Mouse (Mus musculus): ENCODE results near the gene Ubap2. TPM values are rescaled to one million over a fixed set of nuclear protein-coding genes. Genes with fewer than 3 reads are reported as not detected.

Gene Ubap2
- total and polyA plus RNA-seq, 3 experiments = 22.7 to 170 (median 127) TPM

GRCm38 (mm10) chr4:41313722-41314121 is 38.8 kb upstream of the Ubap2 start:
- peaks cover 18% of the 10 kb centered on the region for H3K79me2 ChIP-seq (ENCODE audit: control insufficient read depth, insufficient read depth, low read length, poor library complexity)
- H3K27me3 ChIP-seq (ENCODE audit: control insufficient read depth in 1 of 2, insufficient read depth in 2 of 2, low read length in 2 of 2) = no peaks in the 10 kb centered on the region
- peak overlapping the region; percentile 87 for H3K9ac ChIP-seq (ENCODE audit: control insufficient read depth, low read depth, low read length, poor library complexity, severe bottlenecking)
- DNase-seq (ENCODE audit: low read depth, low spot score) = no peak
- peaks cover 8 to 34% of the 10 kb centered on the region in 2 experiments for H3K36me3 ChIP-seq (ENCODE audit: control insufficient read depth in 1 of 2, insufficient read depth in 2 of 2, low read length in 2 of 2)
- H3K9me3 ChIP-seq (replicated peaks; ENCODE audit: insufficient read depth, low read length) = no peaks in the 10 kb centered on the region
- TF ChIP-seq ZC3H11A (IDR thresholded peaks at IDR 0.05; ENCODE audit: low read depth, low read length) (no peak), USF2 (IDR thresholded peaks at IDR 0.05; ENCODE audit: borderline replicate concordance in 1 of 2, insufficient read depth in 1 of 2, low read depth in 1 of 2, low read length in 2 of 2) (no peak), USF1 (IDR thresholded peaks at IDR 0.05; ENCODE audit: low read depth, low read length) (no peak), MEF2A (IDR thresholded peaks at IDR 0.05; ENCODE audit: extremely low read depth, insufficient replicate concordance, low read depth, low read length, poor library complexity, severe bottlenecking) (no peak), GABPA (IDR thresholded peaks at IDR 0.05; ENCODE audit: low read depth, low read length) (no peak), MYB (IDR thresholded peaks at IDR 0.05; ENCODE audit: low read depth, low read length) (no peak), ETS1 (IDR thresholded peaks at IDR 0.05; ENCODE audit: low read depth, low read length) (no peak), ELF1 (IDR thresholded peaks at IDR 0.05; ENCODE audit: low read depth, low read length) (no peak), ZNF384 (IDR thresholded peaks at IDR 0.05; ENCODE audit: low read depth, low read length) (no peak), GATA1 (IDR thresholded peaks at IDR 0.05; ENCODE audit: low read depth, low read length) (no peak; the same call in 1 of the 2 replicates), CHD2 (IDR thresholded peaks at IDR 0.05; ENCODE audit: low read length) (no peak), UBTF (IDR thresholded peaks at IDR 0.05; ENCODE audit: borderline replicate concordance, insufficient read depth, low read depth, low read length) (no peak), ZMIZ1 (IDR thresholded peaks at IDR 0.05; ENCODE audit: low read depth, low read length) (no peak), KAT2A (conservative IDR thresholded peaks at IDR 0.05; ENCODE audit: low read depth, low read length) (no peak), HCFC1 (IDR thresholded peaks at IDR 0.05; ENCODE audit: low read depth, low read length) (no peak), SMC3 (IDR thresholded peaks at IDR 0.05; ENCODE audit: low read depth, low read length) (no peak)
- H3K27ac ChIP-seq (ENCODE audit: control insufficient read depth, low read depth, low read length) = peak overlapping the region; percentile 40; the same call in 1 of the 2 replicates
- peak overlapping the region; percentile 81 to 87 for H3K4me3 ChIP-seq (ENCODE audit: control insufficient read depth in 1 of 2, insufficient read depth in 1 of 2, low read depth in 2 of 2, low read length in 2 of 2)
- peaks cover 7 to 26% of the 10 kb centered on the region in 2 experiments for H3K4me1 ChIP-seq (ENCODE audit: control insufficient read depth in 1 of 2, insufficient read depth in 2 of 2, low read length in 2 of 2)

- peaks cover 11 to 34% of the 10 kb centered on the region in 2 experiments for H3K36me3 ChIP-seq (ENCODE audit: control insufficient read depth in 1 of 2, insufficient read depth in 2 of 2, low read length in 2 of 2)
- H3K9ac ChIP-seq (ENCODE audit: control insufficient read depth, low read depth, low read length, poor library complexity, severe bottlenecking) = no peak overlapping the region
- peak; percentile 73 for DNase-seq (ENCODE audit: low read depth, low spot score)
- no peaks in the 10 kb centered on the region for H3K9me3 ChIP-seq (replicated peaks; ENCODE audit: insufficient read depth, low read length)
- H3K4me1 ChIP-seq (ENCODE audit: control insufficient read depth in 1 of 2, insufficient read depth in 2 of 2, low read length in 2 of 2) = peaks cover 7 to 26% of the 10 kb centered on the region in 2 experiments
- H3K27ac ChIP-seq (ENCODE audit: control insufficient read depth, low read depth, low read length) = peak overlapping the region; percentile 36
- no peak for TF ChIP-seq NELFE (IDR thresholded peaks at IDR 0.05; ENCODE audit: low read depth, low read length)
- TF ChIP-seq UBTF (IDR thresholded peaks at IDR 0.05; ENCODE audit: borderline replicate concordance, insufficient read depth, low read depth, low read length) = no peak
- TF ChIP-seq EP300 (IDR thresholded peaks at IDR 0.05; ENCODE audit: low read depth in 1 of 2, low read length in 2 of 2) = peak in 1 of 2 experiments; percentile 51; a peak in 2 of 4 replicates
- no peak for TF ChIP-seq ZC3H11A (IDR thresholded peaks at IDR 0.05; ENCODE audit: low read depth, low read length)
- TF ChIP-seq NRF1 (IDR thresholded peaks at IDR 0.05; ENCODE audit: insufficient read depth, low read depth, low read length, poor library complexity, severe bottlenecking) = no peak
- no peak for TF ChIP-seq POLR2AphosphoS2 (IDR thresholded peaks at IDR 0.05; ENCODE audit: low read length)
- peak; percentile 73 for TF ChIP-seq ZNF384 (IDR thresholded peaks at IDR 0.05; ENCODE audit: low read depth, low read length)
- no peak for TF ChIP-seq TBP (IDR thresholded peaks at IDR 0.05; ENCODE audit: low read depth, low read length)
- TF ChIP-seq ETS1 (IDR thresholded peaks at IDR 0.05; ENCODE audit: low read depth, low read length) = peak; percentile 45; the same call in 1 of the 2 replicates
- TF ChIP-seq TCF12 (IDR thresholded peaks at IDR 0.05; ENCODE audit: low read depth, low read length) = no peak
- no peak for TF ChIP-seq RCOR1 (IDR thresholded peaks at IDR 0.05; ENCODE audit: low read depth, low read length)
- TF ChIP-seq MAZ (IDR thresholded peaks at IDR 0.05; ENCODE audit: low read depth, low read length) = no peak
- TF ChIP-seq KAT2A (conservative IDR thresholded peaks at IDR 0.05; ENCODE audit: low read depth, low read length) = no peak
- no peak for TF ChIP-seq MAFK (IDR thresholded peaks at IDR 0.05; ENCODE audit: borderline replicate concordance, low read depth, low read length)
- TF ChIP-seq USF2 (IDR thresholded peaks at IDR 0.05; ENCODE audit: borderline replicate concordance in 1 of 2, insufficient read depth in 1 of 2, low read depth in 1 of 2, low read length in 2 of 2) = no peak
- H3K27me3 ChIP-seq (ENCODE audit: control insufficient read depth in 1 of 2, insufficient read depth in 2 of 2, low read length in 2 of 2) = no peaks in the 10 kb centered on the region
- peaks cover 20% of the 10 kb centered on the region for H3K79me2 ChIP-seq (ENCODE audit: control insufficient read depth, insufficient read depth, low read length, poor library complexity)
- no peak overlapping the region for H3K4me3 ChIP-seq (ENCODE audit: control insufficient read depth in 1 of 2, insufficient read depth in 1 of 2, low read depth in 2 of 2, low read length in 2 of 2)
Observed at GRCm38 (mm10) chr4:41310567-41311563, 35.9 kb upstream of the Ubap2 start.

Data from MEL (cell line).